Mouse (Mus musculus) neutrophil, adult 5-6 weeks (primary cell): ENCODE measurements around the gene Kremen2. TPM values are rescaled to one million over a fixed set of nuclear protein-coding genes. Genes with fewer than 3 reads are reported as not detected.

Experiments used
- ATAC-seq: fragments of 151-379, 151-347 bp; 2 replicates; pipeline ENCODE4 v1.8.0; 2017; ENCODE audit warnings: mild to moderate bottlenecking, moderate TSS enrichment; ENCODE audit not compliant: insufficient number of reproducible peaks, poor library complexity, low FRiP score, severe bottlenecking; ENCODE audit errors: extremely low read depth
- total RNA-seq: library from RNA; stranded (forward); fragments of 200-1000 nt; gene quantifications from 2 replicates; pipeline ENCODE4 v1.2.3, GENCODE M21; 2017

Gene Kremen2
- total RNA-seq, 1 experiment from 2014 or later: 0.23 TPM

- ATAC-seq: no peak
Observed at GRCm38 (mm10) chr17:23762976-23763375, 17.3 kb upstream of the Kremen2 start.

DNA sequence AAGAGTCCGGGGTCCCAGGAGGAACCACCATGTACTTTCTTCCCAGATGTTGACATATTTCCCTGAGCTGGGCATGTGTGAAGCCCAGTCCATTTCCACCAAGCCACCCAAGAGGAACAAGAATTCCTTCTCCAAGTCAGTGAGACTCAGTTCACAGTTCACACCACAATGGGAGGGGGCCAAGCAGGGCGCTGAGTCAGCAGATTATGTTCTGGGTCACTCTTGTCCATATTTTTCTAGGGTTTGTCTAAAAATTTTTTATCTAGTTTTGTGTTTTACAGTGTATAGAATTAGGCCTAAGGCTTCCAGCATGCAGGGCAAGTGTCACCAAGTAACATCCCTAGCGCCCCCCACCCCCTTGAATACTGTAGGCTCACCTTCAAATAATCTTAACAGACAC, 15.5 kb upstream of the Kremen2 start:
- ATAC-seq: no peak

GRCm38 (mm10) chr17:23760231-23760630, 14.6 kb upstream of the Kremen2 start:
- ATAC-seq: no peak

DNA sequence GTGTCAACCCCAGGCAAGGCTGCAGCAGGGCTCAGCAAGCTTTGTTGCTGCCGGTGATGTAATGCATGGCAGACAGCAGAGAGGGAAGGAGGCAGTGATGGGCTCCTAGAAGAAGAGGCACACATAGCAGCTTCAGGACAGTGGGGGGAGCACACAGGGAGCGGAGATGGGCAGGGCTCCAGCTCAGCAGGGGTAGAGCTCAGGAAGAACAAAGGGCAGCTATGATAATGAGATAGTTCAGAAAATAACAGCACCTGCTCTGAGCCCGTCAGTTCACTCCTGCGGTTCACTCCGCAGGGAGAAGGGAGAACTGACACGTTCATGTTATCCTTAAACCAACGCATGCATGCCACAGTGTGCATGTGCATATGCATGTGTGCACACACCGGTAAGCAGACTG, 13.2 kb upstream of the Kremen2 start:
- no peak for ATAC-seq

GRCm38 (mm10) chr17:23757581-23757980, 11.9 kb upstream of the Kremen2 start:
- ATAC-seq: no peak

DNA sequence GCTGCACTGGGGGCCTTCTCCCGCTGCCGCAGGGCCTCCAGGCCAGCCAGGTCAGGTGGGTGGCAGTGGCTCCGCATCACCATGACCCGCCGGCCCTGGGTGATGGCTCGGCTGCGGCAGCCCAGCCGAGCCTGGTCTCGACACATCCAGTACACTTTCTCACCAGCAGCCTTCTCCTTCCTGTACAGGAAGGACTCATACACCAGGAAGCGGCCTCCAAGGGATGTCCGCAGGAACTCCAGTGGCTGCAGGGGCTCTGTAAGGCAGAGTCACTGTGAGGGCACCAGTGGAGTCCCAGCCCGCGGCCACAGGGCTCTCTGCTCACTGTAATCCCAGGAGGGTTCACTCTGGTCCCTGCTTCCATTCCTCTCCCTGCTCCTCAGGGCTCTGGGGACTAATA, 10.1 kb upstream of the Kremen2 start:
- ATAC-seq: no peak

DNA sequence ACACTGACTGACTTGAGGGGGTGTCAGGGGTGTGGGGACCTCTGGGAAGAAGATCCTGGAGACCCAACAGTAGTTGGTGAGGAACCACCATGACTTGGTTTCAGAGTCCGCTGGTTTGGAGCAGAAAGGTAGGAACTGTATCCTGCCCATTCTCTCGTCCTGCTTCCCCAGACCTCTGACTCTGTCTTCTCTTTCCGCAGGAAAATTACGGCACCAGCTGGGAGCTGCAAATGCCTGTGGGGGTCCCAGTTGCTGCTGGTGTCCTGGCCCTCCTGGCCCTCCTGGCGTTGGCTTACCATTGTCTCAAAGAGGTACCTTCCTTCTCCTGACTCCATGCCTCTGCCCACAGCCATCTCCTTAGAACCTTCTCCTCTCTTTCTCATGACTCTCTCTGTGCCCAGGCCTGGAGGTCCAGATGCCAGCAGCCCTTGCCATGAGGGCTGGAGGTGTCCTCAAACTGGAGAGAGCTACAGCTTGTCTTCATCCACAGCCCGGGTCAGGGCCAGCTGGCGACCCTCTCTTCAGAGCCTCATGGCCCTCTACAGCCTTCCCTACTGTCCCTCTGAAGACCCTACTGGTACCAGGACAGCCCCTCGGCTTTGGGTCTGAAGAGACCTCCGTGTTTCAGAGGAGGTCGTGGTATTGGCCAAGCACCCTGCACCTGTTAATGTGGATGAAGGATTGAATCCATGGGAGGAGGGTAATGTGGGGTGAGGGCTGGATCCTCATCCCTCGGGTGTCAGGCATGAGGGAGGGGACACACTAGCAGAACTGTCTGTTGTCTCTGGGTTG, 4.0 kb upstream of the Kremen2 start:
- no peak for ATAC-seq

- peak; percentile 45; the same call in 1 of the 2 replicates for ATAC-seq
Observed at GRCm38 (mm10) chr17:23748631-23749391, 3.2 kb upstream of the Kremen2 start.

- peak; percentile 38; the same call in 1 of the 2 replicates for ATAC-seq
Observed at GRCm38 (mm10) chr17:23748026-23748425, 2.4 kb upstream of the Kremen2 start.

GRCm38 (mm10) chr17:23747471-23747870, 1.8 kb upstream of the Kremen2 start:
- no peak for ATAC-seq

DNA sequence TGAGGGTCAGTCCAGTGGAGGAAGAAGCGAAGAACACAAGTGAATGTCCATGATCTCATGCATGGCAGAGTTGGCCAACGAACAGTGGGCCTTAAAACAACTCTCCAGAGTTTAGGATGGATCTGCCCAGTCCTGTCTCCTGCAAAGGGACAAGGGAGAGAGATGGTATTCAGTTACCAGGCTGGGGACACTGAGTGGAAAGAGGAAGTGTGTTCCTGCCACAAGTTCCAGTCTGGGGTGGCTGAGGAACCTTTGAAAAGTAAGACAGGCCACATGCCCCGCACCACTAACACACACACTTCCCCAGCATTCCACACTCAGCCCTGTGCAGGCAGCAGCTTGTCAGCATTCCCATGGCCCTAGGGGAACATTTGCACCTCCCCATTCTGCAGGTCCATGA, 1.1 kb upstream of the Kremen2 start:
- ATAC-seq: no peak

DNA sequence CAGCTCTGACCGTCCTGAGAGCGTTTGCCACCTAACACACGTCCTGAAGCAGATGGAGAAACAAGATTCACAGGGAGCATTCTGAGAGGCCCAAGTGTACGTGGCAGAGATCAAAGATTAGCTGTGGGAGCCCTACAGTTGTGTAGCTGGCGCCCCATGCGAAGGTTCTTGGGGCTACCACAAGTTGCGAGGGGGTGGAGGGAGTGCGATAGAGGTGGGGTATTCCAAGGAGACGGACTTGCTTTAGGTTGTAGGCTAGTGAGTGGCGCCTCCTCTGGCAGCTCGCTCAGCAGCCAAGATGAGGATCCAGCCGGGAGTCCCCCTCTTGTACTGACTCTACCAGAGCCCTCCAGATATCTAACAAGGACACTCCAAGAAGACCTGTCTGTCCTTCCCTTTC, 678 bp upstream of the Kremen2 start:
- ATAC-seq: no peak

DNA sequence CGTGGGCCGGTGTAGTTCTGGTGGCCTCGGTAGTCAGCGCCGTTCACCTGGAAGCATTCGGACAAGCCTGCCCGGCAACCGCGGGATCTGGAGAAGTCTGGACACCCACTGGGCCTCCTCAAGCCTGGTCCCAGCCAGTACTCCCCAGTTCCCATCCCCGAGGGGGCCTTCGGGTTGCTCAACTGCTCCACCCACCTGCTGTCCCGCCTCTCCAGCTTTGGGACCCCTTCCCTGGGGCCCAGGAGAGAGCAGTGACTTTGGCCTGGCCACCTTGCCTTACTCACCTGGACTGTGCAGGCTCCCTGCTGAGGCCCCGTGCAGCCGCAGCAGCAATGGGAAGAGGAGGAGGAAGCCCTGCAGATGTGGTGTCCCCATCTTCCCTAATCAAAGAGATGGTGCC, 982 bp downstream of the Kremen2 start:
- no peak for ATAC-seq

DNA sequence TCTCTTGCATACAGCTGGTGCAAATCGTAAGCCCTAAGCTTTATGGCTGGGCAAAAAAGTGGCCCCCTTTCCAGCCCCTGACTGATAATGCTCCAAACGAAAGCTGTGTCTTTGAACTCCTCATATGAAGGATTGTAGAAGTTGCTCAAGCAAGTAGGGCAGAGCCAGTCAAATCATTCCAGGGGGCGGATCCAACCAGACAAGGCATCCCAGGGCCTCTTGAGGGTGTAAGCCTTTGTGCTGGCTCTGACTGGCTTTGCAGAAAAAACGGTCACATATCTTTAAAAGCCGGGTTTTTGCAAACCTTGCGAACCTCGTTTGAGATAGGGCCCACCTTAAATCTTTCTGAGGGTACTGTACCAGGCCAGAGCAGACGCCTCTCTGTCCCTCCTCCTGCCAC, 1.6 kb downstream of the Kremen2 start:
- no peak for ATAC-seq

DNA sequence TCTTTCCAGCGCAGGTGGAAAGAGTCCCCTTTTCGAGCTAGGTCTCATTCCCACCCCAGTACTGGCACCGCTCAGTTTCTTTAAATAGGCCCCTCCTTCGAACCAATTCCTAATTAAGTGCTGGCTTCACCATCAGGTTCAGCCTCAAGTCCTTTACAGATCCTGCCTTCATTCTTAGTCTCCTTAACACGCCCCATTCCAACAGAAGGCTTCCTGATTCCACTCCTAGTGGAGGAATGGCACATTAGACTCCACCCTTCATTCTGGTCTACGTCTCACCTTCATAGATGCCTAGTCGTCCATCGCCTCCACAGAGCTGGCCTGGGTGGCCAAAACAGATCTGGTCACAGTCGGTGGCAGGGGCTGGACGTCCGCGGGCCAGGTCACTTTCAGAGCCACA, 2.7 kb downstream of the Kremen2 start:
- ATAC-seq: no peak

GRCm38 (mm10) chr17:23742210-23742793, 3.3 kb downstream of the Kremen2 start:
- ATAC-seq: no peak

DNA sequence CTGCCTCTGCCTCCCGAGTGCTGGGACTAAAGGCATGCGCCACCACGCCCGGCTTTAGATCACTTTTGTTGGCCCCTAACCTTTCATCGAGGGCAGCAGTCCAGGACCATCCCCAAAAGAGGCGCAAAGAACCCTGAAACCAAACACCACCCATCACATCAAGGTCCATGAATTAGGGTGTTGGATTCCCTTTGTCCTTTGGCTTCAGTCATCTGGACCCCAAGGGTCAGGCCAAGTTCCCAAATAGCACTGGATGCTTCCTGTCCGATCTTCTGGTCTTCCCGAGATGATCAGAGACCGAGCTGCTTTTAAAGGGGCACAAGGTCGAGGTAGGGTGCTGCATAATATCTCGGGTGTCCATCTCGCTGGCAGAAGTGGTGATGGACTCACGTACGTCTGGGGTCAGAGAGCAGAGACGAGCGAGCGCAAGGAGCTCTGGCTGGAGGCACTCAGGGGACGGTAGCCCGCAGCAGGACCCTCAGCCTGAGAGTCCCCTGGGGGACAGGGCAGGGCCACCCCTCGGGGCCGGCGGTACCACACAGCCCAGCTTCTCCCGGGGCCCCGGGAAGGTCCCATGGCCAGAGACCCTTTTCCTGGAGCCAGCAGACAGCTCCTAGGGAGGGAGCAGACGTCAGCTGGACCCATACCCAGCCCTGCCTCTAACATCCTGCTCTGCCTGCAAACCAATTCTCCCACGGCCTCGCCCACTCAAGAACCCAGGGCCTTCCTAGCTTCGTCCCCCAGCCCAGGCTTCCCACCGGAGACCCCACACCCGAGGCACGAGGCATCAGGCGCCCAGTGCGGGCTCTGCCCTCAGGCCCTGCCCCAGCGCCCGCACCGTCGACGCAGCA, 4.0 kb downstream of the Kremen2 start:
- no peak for ATAC-seq

- no peak for ATAC-seq
Observed at GRCm38 (mm10) chr17:23740598-23741021, 5.0 kb downstream of the Kremen2 start, which contains the start of gene Paqr4. Gene Paqr4 (minus strand): TSS chr17:23740867.

GRCm38 (mm10) chr17:23740136-23740584, 5.5 kb downstream of the Kremen2 start:
- ATAC-seq: peak; percentile 68; the same call in 1 of the 2 replicates
